Mouse (Mus musculus) kidney, postnatal 4 days (tissue): ENCODE measurements around the gene Cby1.
"Not testable (repeated sequence)": the region's sequence is repeated elsewhere in the genome, so short reads cannot be mapped to it uniquely, and the experiment has no call there.

Experiments used
- DNase-seq, 2 experiments: peaks; one replicate each; pipeline ENCODE4 v3.0.0; 2021; ENCODE audit warnings: mixed read lengths in 2 of 2

The Cby1 gene

DNA sequence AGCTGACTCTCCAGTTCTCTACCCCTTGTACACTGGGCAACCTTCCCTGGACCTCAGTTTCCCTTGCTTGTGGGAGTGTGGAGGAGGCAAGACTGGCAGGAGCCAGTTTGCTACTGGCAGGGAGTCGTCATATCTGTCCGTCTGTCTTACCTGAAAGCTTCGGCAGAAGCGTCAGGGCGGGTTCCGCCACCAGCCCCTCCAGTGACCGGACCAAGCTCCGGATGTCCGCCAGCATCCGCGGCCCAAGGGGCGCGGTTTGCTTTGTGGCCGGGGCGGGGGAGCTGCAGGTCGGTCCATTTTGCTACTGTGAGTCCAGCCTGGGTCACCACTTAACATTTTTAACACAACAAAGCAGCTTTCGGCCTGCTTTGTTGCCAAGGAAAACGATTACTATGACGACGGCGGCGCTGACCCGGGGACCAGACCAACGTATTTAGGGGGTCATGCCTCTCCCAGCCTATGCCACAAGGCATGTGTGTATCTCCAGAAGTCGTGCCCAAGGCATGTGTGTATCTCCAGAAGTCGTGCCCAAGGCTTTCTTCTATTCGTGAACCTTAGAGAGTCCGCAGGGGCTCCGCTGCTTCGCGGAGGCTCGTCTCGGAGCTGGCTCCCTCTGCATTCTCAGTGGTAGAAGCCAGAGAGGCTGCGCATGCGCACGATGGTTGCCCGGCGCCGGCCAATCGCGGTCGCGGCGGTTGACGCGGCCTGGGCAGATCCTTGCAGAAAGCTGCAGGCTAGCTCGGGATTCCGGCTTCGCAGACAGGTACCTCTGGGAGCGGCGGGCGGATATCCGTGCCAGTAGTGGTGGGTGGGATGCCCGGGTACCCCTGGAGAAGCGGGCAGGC, at the start of gene Cby1, which contains the start of gene Fam227a:
Gene Cby1 (plus strand): TSS at position 669 of the 845 bp plus-strand sequence.
Gene Fam227a (minus strand): TSS at position 426 of the 845 bp plus-strand sequence.
- DNase-seq: peak; percentile 97 to 98

DNA sequence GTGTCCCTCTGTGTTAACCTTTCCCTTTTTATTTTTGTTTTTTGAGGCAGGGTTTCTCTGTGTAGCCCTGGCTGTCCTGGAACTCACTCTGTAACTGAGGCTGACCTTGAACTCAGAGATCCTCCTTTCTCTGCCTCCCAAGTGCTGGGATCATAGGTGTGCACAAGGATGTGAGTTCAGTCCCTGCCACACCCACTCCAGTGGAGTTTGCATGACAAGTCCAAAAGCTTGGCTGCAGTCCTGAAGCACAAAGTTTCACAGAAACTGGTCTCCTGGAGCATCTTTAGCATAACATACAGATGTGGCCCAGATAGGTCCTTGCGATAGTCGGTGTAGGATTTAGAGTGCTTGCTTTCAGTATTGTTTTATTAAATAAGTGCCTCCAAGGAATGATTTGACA, 49.8 kb upstream of the Cby1 start:
- DNase-seq: no peak

DNA sequence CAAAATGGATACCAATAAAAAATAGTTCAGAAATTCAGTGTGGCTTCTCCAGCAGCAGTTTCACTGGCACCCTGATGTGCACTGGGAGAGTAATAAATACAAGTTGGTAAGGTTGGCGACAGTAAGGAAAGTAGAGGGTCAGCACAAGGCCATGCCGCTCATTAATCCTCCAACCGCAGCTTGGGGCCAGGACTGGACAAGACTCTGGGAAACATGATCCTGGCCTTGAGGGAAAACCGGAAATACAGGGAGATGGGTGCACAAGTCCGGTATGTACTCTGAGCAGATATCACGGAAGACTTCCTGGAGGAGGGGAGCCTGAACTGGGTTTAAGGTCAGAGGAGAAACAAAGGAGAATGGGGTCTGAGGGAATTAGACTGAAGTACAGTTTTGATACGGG, 43.5 kb upstream of the Cby1 start:
- DNase-seq: no peak

DNA sequence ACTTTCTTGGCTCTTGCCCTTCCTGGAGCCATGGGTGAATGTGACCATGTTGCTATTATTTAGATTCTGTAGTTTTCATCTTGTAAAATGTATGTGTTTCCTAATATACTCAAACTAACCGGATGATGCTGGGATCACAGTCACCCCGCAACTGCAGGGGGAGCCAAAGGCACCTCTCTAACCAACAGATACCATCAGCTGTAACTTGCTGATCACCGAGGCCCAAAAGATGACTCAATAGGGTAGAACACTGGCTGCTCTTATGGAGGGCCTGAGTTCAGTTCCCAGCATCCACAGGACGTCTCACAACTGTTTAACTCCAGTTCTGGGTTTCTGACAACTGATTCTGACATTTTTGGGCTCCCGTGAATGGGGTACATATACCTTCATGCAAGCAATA, 42.3 kb upstream of the Cby1 start:
- DNase-seq: no peak

DNA sequence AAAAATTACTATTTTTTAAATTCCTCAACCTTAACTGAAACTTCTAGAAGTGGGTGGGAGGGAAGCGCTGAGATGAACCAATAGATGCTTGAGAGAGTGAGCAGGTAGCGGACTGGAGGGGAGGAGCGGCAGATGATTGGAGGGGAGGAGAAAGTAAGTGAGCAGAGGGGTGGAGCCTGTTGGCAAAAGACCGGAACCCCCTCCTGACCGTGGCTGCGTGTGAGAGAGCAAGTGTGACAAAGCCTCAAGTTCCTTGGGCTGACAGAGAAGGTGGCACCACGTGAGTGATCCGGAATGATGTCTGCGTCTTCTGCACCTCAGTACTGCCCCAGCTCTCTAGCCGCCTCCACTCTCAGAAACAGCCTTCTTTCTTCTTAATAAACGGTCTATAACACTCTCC, 41.9 kb upstream of the Cby1 start:
- DNase-seq: no peak

DNA sequence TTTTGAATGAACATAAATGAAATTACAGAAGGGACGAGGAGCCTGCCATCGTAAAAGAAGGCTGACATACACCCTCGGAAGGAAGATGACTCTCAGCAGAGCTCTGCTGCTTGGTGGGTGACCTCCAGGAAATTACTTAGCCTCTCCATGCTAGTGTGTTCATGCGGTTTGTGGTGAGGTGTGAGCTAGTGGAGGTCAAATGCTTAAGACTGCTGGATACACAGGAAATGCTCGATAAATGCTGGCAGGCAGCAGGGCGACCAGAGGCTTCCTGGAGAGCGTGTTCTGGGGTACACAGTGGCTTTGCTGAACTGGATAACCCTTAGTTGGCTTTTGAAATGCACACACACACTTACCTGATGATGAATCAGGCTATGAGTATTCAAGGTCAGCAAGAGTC, 40.5 kb upstream of the Cby1 start:
- no peak for DNase-seq

DNA sequence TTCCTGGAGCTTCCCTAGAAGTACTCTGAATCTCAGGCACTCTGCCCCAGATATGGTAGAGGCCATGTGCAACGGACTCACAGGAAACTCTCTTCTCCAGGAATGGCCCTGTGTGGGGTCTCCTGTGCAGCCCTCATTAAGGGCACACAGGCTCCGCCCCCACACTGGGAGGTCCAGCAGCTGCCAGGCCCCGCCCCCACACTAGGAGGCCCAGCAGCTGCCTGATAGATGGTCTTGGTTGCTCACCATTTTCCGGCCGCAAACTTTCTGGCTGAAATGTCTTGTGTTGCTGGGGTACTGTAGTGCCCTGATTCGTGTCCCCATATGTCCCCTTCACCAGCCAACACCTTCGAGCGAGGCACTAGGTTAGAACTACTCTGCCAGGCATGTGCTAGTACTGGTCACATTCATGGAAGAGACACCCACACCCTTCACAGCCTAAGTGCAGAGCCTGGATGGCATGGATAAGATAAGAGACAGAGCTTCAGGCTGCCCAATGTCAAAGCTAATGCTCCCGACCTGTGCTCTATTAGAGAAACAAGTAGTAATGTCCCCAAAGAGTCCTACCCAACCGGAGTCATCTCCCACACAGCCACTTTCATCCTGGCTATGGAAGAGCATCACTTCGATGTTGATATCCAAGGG, 39.1 kb upstream of the Cby1 start:
- DNase-seq: peak; percentile 28 to 44

DNA sequence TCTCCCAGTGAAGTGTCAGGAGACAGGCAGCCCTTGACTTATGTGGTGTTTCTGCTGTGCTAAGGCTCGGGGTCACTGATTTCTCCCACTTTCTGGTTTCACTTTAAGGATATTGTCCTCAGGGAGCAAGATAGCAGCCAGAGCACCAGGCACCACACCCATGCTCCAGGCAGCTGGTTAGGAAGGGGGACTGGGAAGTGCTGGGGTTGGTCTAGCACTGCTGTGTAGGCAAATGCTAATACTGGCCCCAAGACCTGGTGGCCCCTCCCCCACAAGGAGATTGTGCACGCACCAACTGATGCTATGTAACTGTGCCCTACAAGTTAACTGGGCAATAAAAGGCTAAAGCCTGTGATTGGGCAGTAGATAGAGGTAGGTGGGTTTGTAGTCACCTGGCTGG, 28.5 kb upstream of the Cby1 start:
- no peak for DNase-seq

DNA sequence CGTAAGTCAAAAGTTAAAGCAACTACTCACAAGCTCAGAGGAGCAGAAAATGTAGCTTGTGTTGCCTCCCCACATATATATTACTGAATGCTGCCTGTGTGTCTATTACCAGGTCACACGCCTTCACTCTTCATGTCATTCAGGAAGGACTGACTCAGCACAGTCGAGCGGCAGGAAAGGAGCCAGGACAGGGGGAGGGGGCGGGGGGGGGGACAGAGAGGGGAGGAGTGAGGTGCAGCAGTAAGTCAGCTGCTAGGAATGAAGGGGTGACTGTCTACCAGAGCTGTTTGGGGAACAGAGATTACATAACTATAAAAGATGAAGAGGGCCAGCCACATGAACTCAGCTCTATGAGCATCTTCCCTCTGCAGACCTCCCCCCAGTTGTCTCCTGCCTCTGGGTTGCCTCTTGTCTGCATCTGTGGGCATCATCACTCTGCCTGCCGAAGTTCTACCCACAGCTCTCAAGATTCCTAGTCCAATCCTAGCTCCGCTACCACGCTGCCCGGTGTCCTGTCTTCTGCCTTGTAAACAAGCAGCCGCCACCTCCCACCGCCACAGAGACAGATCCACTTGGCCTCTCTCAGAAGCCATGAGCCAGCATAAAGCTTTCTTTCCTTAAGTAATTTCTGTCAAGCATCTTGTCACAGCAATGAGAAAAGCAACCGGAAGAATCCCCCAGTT, 17.7 kb upstream of the Cby1 start:
- DNase-seq: no peak

DNA sequence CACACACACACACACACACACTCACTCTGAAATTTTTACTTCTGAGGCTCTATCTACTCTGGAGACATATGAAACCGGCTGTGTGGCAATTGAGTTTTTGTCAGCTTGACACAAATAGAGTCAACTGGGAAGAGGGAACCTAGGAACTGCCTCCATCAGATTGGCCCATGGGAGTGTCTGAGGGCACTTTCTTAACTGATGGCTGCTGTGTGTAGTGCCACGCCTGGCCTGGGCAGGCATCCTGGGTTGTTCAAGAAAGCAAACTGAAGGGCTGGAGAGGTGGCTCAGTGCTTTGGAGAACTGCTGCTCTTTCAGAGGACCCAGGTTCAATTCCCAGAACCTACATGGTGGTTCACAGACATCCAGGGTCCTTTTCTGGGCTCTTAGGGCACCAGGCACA, 13.5 kb upstream of the Cby1 start:
- DNase-seq: no peak

DNA sequence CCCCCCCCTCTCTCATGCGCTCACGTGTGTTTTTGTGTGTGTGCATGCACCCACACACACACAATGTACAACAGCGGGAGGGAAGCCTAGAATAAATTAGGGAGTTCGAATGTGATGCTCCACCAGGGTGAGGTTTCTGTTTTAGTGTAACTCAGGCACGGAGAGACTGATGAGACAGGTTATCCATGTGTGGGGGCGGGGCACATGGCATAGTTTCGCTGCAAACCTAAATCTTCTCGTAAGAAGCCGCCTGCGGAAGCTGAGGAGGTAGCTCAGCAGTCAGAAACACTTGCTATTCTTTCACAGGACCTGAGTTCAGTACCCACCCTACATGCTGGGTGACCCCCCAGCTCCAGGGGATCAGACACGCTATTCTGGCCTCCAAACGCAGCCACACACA, 10.9 kb upstream of the Cby1 start:
- no peak for DNase-seq

DNA sequence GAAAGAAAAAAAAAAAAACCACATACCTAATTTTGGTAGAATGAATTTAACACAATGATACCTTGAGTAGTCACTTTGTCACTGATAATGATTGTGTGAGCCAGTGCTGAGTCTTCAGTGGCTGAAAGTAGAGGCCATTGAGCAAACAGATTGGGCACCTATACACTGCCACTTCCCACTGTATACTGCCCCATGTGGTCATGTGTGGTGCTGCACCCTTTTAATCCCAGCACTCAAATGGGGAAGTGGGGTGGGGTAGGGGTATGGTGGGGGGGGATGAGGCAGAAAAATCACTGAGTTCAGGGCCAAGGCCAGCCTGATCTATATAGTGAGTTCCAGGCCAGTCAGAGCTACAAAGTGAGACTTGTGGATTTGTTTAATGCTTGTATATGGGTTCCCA, 8.4 kb upstream of the Cby1 start:
- peak; percentile 73 to 77 for DNase-seq

DNA sequence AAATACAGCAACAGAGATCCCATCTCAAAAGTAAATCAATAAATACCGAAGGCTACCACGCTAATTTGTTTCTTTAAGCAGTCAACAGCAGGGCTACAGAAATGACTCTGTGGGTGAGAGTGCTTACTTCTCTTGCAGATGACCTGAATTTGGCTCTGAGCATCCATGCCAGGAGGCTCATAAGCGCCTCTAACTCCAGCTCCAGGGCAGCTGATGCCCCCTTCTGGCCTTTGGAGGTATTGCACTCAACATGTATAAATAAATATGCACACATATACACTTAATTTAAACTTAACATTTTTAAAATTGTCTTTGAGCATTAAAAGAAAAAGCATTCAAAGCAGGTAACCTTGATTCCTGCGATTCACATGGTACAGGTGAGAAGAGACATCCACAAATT, 7.5 kb upstream of the Cby1 start:
- peak; percentile 22 to 38 for DNase-seq

DNA sequence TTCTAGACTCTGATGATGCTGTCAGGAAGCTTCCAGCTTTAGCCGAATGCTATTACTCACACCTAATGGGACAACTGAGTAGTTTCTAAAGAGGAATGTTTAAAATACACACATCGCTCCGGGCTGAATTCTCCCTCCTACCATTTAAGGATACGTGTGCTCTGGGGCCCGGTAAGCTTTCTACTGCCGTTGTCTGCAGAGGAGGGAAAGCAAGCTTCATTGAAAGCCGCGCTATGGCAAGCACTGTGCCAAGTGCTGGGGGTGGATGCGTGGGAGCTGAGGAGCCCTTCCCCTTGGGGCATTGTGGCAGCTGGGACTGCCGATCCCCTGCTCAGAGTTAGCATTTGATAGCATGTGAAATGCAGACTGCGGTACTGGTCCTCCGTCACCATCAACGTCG, 2.5 kb upstream of the Cby1 start:
- no peak for DNase-seq

DNA sequence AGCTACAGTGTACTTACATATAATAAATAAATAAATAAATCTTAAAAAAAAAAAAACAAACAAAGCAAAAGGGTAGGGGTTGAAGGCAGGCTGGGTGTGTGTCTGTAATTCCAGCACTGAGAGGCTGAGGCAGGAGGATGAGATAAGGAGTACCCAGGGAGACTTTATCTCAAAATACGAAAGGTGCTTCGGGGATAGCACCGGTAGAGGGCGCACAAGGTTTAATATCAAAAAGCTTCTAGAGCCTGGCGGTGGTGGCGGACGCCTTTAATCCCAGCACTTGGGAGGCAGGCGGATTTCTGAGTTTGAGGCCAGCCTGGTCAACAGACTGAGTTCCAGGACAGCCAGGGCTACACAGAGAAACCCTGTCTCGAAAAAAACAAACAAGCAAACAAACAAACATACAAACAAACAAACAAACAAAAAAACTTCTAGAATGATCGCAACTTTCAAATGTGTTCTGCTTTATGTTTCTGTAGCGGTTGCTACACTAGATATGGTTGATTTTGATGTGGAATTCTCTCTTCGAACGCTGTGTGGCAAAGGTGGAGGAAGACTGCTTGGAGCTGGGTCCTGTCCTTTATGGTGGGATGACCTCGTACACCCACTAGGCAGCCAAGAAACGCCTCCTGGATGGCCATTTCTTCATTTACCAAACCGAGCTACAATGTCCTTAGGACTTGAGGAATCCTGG, 1.0 kb upstream of the Cby1 start:
- DNase-seq: peak; percentile 91 to 92

DNA sequence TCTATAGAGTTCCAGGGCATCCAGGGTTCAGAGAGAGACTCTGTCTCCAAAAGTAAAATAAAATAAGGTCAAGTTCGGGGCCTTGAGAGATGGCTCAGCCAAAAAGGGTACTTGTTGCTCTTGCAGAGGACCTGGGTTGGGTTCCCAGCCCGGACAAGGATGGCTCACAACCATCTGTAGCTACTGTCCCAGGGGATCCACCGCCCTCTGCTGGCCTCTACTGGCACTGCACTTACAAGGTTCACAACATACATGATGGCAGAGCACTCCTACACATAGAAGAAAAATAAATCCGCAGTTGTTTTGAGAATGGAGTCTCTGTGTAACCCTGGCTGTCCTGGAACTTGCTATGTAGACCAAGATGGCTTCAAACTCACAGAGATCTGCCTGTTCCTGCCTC, 2.9 kb downstream of the Cby1 start:
- peak; percentile 53 to 59 for DNase-seq

DNA sequence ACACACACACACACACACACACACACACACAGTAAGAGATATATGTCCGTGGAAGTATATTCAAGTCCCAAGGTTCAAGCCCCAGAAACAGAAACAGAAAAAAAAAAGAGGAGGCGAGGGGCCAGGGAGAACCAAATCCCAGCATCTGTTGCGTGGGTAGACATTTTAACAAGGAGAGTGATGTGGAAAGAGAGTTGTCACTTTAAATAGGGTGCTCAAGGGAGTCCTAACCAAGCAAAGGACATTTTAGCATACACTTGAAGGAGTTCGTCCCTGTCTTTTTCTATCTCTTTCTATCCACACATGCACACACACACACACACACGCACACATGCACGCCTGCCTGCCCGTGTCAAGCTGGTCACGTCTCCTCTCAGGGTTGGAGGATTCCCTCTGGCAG, 5.7 kb downstream of the Cby1 start:
- DNase-seq: no peak

DNA sequence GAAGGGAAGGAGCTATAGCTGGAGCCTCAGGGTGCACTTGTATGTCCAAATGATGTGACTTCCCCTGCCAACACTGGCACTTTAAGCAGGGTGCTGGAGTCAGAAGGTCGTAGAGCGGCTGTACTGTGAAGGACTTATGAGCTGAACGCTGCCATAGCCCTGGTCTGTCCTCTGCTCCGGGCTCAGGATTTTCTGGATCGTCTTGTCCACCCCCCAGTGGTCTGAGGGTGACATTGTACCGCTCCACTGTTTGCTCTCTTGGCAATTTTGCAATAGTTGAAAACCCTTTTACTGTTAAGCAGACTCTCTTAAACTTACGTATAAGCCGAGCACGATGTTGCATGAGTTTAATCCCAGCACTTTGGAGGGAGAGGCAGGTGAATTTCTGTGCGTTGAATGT, 10.2 kb downstream of the Cby1 start:
- DNase-seq: peak; percentile 37 to 54

DNA sequence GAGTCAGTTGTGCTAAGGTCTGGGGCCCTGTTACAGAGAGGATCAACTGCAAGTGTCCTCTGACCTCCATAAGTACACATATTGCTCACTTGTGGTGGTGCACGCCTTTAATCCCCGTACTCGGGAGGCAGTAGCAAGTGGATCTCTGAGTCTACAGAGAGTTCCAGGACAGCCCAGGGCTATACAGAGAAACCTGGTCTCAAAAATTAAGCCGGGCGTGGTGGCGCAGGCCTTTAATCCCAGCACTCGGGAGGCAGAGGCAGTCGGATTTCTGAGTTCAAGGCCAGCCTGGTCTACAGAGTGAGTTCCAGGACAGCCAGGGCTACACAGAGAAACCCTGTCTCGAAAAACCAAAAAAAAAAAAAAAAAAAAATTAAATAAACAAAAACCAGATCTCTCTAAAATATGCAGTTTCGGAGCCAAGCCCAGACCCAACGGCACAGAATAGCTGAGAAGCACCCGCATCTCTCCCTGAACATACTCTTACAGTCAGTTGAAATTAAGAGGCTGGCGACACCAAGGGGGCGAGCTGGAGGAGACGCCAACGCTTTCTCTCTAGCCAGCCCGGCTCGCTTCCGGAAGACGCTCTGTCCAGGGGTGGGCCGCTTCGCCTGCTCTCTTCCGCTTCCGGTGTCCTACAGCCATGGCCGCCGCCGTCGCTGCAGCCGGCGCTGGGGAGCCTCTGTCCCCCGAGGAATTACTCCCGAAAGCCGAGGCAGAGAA, 11.4 kb downstream of the Cby1 start, which contains the start of gene Tomm22:
Gene Tomm22 (plus strand): TSS at position 613 of the 723 bp plus-strand sequence.
- peak; percentile 90 to 94 for DNase-seq

DNA sequence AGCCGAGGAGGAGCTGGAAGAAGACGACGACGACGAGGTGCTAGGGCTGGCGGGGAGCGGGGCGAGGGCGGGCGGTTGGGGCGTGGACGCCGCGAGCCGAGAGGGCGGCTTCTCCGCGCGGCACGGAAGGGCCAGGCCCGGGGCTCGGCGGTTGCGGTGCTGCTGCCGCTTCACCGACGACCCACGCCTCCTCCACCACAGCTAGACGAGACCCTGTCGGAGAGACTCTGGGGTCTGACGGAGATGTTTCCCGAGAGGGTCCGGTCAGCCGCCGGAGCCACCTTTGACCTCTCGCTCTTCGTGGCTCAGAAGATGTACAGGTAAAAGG, 11.9 kb downstream of the Cby1 start:
- no peak for DNase-seq

DNA sequence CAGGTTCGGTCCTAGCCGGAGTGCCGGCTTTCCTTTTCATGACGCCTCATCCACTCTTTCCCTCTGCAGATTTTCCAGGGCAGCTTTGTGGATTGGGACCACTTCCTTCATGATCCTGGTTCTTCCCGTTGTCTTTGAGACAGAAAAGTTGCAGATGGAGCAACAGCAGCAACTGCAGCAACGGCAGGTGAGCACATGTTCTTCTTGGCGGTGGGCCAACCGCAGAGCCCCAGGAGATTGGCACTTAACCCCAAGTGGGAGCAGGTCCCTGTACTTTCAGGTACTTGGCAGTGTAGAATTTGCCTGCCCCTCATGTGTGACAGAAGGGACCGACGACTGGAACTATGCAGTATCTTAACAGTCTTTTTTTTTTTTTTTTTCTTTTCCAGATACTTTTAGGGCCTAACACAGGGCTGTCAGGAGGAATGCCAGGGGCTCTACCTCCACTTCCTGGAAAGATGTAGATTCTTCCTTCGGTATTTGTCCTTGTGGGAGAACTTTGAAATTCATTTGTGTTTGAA, 12.9 kb downstream of the Cby1 start:
- not testable (repeated sequence) for DNase-seq

DNA sequence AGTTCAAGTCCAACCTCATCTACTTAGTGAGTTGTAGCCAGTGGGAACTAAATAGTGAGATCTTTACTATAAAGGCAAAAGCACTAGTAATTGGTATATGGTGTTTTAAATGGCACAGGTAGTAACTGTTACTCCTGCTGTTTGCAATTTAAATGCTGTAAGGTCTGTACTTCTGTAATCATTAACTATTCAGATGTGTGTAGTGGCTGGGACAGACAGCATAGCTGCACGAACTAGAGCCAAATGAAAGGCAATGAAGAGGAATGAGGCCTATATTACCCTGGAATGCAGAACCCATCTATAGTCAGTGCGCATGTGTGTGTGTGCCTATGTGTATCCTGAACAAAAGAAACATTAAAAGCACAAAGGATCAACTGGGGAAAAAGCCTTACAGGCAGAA, 18.9 kb downstream of the Cby1 start:
- no peak for DNase-seq
